Mouse (Mus musculus) kidney, adult 2 months (tissue): Measurements from ENCODE around the gene Itm2b.

Experiments used
- CTCF ChIP-seq: fragments of 200-500 bp; conservative IDR thresholded peaks from 2 replicates; pipeline ENCODE4 v1.5.1; 2011; ENCODE audit warnings: low read depth, mild to moderate bottlenecking, control low read depth, low read length, moderate library complexity, mixed read lengths; ENCODE audit not compliant: insufficient read depth, insufficient read length
- POLR2A ChIP-seq: fragments of 200-500 bp; IDR thresholded peaks from one replicate; pipeline ENCODE4 v1.6.1; 2011; ENCODE audit warnings: low read depth, low read length, control low read depth

DNA sequence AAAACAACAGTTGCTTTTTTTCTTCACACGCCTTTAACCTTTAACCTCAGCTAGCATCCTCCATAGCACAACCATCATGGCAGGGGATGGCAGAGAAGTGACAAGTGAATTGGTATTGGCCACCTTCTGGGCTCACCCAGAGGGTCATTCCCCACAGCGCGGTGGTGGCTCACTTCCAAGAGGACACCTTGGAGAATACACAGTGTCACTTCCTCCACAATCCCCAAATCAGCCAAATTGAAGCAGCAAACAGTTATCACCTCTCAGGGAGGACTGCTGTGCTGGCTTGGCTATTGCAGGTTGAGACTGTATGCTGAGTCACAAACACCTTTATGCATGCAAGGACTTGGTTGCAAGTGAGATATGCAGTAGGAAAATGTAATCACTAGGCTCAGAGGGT lies 18.9 kb upstream of the Itm2b start:
- TF ChIP-seq CTCF (no peak), POLR2A (no peak)
